Mouse (Mus musculus) regulatory T cell (primary cell): Measurements from ENCODE around the gene Vstm4.

Experiments used
- in situ Hi-C: fragments of 300-600 bp; cut with MboI, MseI; formaldehyde crosslinking; loops from one replicate; pipeline ENCODE4 v1.15.1; 2025; ENCODE audit warnings: high pct_unique_total_duplicates

Vstm4 gene

DNA sequence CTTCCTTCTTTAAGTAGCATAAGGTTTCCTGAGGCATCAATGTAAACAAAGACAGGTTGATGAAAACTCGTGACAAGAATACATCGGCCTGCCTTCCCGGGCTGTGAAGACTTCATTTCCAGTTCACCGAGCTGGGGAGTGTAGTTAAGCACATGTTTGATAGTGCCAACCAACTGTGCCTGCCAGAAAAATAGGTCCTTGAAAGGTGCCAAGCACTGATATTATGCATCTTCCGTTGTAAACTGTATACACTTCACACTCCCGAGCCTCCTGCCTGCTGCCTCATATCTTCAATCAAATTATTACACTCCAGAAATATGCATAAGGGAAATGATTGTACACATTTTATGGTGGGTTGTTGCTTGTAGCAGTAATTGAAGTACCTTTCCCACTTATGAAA, 77.5 kb downstream of the Vstm4 start:
- in situ Hi-C loops: no loop called here

DNA sequence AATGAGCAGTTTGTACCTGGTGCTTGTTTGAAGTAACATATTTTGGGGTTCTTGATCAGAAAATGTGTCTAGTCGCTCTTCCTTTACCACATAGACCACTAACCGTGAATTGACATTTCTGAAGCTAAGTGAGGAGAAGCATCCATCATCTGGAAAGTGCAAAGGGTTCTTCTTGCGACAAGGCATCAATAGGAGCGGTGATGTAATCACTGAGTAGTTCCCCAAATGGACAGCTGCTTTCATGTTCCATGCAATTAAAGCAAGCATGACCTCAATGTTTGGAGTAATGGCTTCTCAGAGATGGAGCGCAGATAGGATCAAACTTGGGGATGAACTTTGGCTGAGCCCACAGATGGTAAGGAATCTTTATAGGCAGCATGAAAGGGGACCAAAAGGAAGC, 82.7 kb downstream of the Vstm4 start:
- in situ Hi-C loops: no loop called here

DNA sequence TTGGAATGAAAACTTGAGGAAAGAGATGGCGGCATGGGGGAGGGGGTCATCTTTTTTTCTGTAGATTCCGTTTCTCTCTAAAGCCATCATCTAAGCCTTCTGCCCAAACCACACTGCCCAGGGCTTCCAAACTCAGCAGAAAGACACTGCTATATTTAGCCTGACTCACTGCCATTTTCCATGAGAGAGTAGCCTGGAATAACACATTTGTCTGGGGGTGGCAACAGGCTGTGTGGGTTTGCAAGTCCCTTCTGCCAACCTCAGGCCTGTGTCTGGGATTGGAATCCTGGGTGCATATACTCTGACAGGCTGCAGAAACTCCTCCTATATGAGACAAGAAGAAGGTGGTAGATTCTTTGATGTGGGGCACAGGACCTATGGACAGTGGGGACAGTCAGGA, 91.0 kb downstream of the Vstm4 start:
- in situ Hi-C loops: no loop called here

DNA sequence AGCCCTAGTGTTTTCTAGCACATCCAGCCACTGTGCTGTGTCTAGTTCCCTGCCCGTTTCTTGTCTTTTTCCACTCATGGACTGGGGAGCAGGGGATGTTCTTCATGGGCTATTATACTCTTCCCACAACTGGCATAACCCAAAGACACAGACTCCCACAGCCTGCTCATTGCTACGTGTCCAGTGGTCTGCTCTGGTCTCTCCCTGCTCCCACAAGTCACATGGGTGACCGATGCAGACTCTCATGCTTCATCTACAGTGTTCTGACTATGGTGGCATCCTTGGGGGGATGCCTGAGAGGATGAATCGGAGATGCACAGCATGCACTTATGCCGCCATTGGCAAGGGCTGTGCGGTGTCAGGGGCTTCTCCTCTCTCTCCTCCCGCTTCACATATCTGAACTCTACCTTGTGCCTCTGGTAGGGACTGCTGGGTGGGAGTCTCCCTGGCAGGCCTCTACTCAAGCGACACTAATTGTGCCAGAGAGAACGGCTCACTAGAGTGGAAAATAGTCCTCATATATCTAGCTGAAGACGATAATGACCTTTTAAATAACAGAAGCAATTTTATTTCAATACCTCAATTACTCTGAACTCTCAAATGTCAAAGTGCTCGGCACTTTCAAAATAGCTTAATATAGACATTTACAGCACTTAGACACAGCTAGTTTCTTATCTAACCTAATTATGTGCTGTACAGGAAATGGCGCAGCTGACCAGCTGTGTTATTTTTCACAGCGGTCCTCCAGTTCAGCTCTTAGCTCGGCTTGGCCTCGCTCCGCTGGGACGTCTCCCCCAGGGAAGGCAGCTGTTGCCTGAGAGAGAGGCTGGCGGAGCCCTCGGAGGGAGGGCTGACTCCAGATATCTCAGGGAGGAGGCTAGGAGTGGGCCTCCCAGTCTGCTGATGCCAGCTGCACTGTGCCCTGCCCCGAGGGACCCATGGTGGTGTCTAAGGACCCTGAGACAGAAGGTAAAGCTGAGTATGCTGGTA, 94.1 kb downstream of the Vstm4 start:
- in situ Hi-C loops: no loop called here

DNA sequence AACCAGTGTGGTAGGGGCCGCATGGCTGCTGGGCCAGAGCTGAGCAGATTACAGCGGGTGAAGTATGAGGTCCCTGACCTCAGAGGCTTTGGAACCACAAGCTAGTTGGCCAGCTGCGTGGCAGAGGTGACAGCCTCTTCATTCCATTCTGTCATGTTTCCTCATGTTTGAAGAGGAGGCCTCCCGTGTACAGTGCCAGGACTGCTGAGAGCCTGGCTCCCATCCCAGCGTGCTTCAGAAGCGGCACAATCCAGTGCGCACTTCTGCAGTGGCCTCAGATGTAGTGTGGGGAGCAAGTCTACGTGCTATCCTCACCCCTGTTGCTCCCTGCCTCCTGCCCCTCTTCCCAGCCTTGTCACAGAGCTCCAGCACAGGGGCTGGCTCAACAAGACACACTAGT, 99.9 kb downstream of the Vstm4 start:
- in situ Hi-C loops: loop anchor here (5.0 kb wide), 1 partner anchor 184 kb away; no protein-coding TSS in a partner anchor

DNA sequence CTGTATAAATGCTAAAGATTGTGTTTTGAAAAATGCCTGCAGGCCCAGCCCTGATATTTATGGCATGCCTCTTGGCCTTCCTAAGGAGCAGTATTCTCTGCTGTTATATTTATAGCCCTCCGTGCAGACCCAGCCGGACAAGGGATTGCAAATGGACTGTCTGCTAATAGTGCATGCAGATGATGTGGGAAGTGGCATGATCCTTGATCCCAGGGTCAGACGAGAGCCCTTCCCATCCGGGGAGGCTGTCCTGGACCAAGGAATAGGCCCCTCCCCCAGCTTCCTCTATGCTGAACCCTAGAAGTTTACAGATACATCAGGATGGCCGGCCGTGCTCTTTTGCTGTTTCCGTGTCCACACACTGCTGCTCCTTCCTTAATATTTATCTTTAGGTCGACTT, 102.1 kb downstream of the Vstm4 start:
- in situ Hi-C loops: loop anchor here (5.0 kb wide), 1 partner anchor 186 kb away; no protein-coding TSS in a partner anchor

DNA sequence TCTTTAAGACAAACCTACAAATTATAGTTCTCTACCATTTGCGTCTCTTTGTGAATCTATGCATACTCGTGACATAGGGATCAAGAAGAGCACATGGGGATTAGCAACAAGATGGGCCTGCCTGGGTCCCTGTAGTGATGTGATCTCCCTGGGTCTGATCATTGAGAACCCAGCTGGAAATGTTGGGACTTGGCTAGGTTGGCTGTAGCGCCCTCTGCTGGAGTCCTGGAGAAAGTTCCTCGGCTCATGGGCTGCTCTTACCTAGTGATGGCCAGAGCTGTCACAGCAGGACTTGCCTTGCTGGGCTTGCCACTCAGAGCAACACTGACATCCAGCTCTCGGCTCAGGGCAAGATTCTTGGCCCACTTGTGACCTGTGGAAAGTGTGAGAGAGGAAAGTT, 103.9 kb downstream of the Vstm4 start:
- in situ Hi-C loops: no loop called here

DNA sequence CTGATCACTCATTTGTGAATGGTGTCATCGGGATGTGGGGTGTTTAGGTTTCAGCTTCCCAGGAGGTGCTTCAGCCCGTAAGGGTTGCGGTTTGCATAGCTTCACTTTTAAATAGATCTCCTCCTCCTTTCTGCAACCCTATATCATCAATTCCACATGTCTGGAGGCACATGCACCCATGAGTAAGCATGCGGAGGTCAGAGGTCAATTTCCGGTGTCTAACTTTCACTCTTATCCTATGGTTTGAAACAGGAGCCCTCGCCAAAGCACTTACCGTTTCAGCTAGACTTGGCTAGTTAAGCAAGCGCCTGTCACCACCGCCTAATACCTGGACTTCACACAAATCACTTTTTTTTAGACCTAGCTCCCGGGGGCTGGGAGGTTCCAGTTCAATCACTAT, 108.2 kb downstream of the Vstm4 start:
- in situ Hi-C loops: no loop called here

DNA sequence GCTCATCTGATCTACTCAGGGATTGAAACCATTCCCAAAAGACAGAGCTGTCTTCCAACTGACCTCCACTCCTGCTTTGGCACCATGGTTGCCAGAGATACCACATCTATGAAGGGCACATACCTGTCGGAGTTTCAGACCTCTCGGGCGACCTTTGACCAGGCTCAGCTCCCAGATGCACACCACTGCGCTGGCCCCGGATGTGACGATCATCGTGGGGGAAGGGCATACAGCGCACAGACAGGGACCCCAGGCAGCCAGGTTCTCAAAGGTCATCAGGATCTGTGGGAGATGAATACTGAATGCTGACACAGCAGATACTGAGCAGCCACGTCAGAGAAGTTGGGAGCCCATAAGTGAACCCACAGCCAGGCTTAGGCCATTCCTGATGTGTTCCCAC, 114.1 kb downstream of the Vstm4 start:
- in situ Hi-C loops: no loop called here

DNA sequence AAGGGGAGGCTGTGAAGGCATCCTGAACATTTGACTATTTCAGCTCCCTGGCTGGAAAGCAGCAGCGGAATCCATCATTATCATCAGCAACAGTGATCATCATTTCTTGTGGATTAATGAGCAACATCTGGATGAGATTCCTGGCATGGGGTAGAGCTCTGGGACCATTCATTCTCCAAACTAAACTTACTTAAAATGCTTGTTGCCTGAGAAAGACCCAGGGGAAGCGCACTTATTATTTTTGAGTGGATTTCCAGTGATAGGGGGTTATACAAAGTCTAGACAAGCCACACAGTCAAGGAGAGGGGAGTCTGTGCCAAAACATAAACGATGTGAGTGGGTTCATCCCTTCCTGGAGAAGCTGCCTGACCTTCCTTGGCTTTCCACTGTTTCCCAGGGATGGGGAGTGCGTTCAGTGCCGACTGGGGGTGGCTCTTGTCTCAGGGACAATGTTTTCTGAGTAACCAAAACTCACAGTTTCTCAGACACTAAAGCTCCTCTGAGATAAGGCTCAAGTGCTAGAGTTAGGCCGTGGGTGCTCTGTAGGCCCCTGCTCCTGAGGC, 127.7 kb downstream of the Vstm4 start:
- in situ Hi-C loops: no loop called here

DNA sequence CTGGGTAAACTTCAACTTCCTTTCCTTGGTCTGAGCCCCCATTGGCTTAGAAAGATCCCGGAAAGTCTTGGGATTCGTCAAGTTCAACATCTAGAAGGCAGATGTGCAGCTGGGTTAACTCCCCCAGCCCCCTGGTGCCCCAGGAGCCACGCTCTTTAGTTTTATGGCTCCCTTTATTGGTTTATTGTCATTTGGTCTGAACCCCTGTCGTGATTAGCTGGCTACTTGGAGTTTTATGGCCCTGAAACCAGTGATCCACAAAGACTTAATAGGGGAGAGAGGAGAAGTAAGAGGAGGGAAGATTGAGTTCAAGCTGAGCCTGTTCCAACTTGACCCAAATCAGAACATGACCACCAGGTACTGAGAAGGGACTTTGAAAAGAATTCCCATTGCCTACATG, 130.1 kb downstream of the Vstm4 start:
- in situ Hi-C loops: no loop called here
